Mouse (Mus musculus) midbrain, embryonic 10.5 days (tissue): ENCODE data around the gene Samd14. TPM values are rescaled to one million over a fixed set of nuclear protein-coding genes. Genes with fewer than 3 reads are reported as not detected.

Experiments used
- polyA plus RNA-seq: library from polyadenylated mRNA; unstranded; fragments of >200 nt; fragmentation: Nextera tagmentation; extraction: Ambion mirVana; gene quantifications from 2 replicates; pipeline ENCODE4 v1.2.1, GENCODE M21; 2016

Samd14 gene
- polyA plus RNA-seq, 1 experiment from 2014 or later = 40.8 TPM

Other genes with a start within 250 kb of the Samd14 start
- not detected in 2 replicates for gene Tmem92, start 227.2 kb upstream of the Samd14 start, polyA plus RNA-seq
- 85.4 and 177 TPM in 2 replicates for gene Col1a1, start 73.7 kb upstream of the Samd14 start, polyA plus RNA-seq
- not detected in 2 replicates for gene Hils1, start 42.3 kb upstream of the Samd14 start, polyA plus RNA-seq
- 0.20 TPM in 1 of 2 replicates, not detected in the other for gene Sgca, start 33.6 kb upstream of the Samd14 start, polyA plus RNA-seq
- gene Ppp1r9b, start 18.8 kb upstream of the Samd14 start, polyA plus RNA-seq = 8.6 and 9.0 TPM in 2 replicates
- 9.7 and 15.3 TPM in 2 replicates for gene Pdk2, start 31.5 kb downstream of the Samd14 start, polyA plus RNA-seq
- gene Itga3, start 66.9 kb downstream of the Samd14 start, polyA plus RNA-seq = 5.1 and 5.4 TPM in 2 replicates
- gene Dlx3, start 110.2 kb downstream of the Samd14 start, polyA plus RNA-seq = 0.89 and 1.3 TPM in 2 replicates
- gene Dlx4, start 136.4 kb downstream of the Samd14 start, polyA plus RNA-seq = 0.10 and 0.15 TPM in 2 replicates